Mouse (Mus musculus) CH12.LX (cell line): ENCODE data around the gene Snx11. TPM values are rescaled to one million over a fixed set of nuclear protein-coding genes. Genes with fewer than 3 reads are reported as not detected.

Source experiments
- DNase-seq: peaks from one replicate; pipeline ENCODE4 v3.0.0-alpha.2; 2013; ENCODE audit errors: extremely low read depth
- H3K27ac ChIP-seq: 2 replicates; pipeline ENCODE4 v1.5.1; 2012; ENCODE audit warnings: low read depth, mild to moderate bottlenecking, control low read depth, moderate library complexity; ENCODE audit not compliant: insufficient read depth
- H3K27me3 ChIP-seq: replicated peaks from 2 replicates; pipeline ENCODE3; 2012; ENCODE audit warnings: inconsistent platforms
- H3K36me3 ChIP-seq, 2 experiments: replicated peaks in 1 of 2; 2 replicates each; pipeline versions ENCODE3 to v1.6.1; 2012; ENCODE audit warnings: inconsistent platforms in 1 of 2, low read length in 1 of 2, mild to moderate bottlenecking in 1 of 2, mixed read lengths in 1 of 2, moderate library complexity in 1 of 2; ENCODE audit not compliant: control insufficient read depth in 1 of 2, insufficient read depth in 1 of 2
- H3K4me1 ChIP-seq, 2 experiments: 2 replicates each; pipeline ENCODE4 v1.6.1; 2012; ENCODE audit warnings: inconsistent platforms in 1 of 2, moderate library complexity in 1 of 2; ENCODE audit not compliant: insufficient read depth in 2 of 2, control insufficient read depth in 1 of 2
- H3K4me2 ChIP-seq: 2 replicates; pipeline ENCODE4 v1.6.1; 2012; ENCODE audit warnings: low read depth, mild to moderate bottlenecking, control low read depth; ENCODE audit not compliant: poor library complexity, insufficient read depth, severe bottlenecking
- H3K4me3 ChIP-seq, 3 experiments: fragments of 150-350 bp in 1 of 3; sonication (generic) in 1 of 3; replicated peaks in 1 of 3; 2 replicates each; pipeline versions ENCODE3 to v1.5.1; 2011 to 2012; ENCODE audit warnings: low read depth in 2 of 3, low read length in 2 of 3, mild to moderate bottlenecking in 2 of 3, moderate library complexity in 2 of 3, control low read depth in 1 of 3, improper control_type of control experiment in 1 of 3, inconsistent platforms in 1 of 3, mixed read lengths in 1 of 3; ENCODE audit not compliant: poor library complexity in 1 of 3
- H3K79me2 ChIP-seq: replicated peaks from 2 replicates; pipeline ENCODE4 v1.6.1; 2012; ENCODE audit warnings: mild to moderate bottlenecking, moderate library complexity; ENCODE audit not compliant: control insufficient read depth, poor library complexity, insufficient read depth, severe bottlenecking; ENCODE audit errors: extremely low read depth
- H3K9ac ChIP-seq: 2 replicates; pipeline ENCODE4 v1.6.1; 2012; ENCODE audit warnings: low read depth, mild to moderate bottlenecking, control low read depth, moderate library complexity; ENCODE audit not compliant: insufficient read depth
- H3K9me3 ChIP-seq: replicated peaks from 2 replicates; pipeline ENCODE3; 2012; ENCODE audit warnings: low read length, inconsistent platforms, mixed read lengths
- CHD1 ChIP-seq: IDR thresholded peaks from 2 replicates; pipeline ENCODE4 v1.6.1; 2012; ENCODE audit warnings: low read depth, low read length, improper control_type of control experiment, inconsistent platforms
- CHD2 ChIP-seq: IDR thresholded peaks from 2 replicates; pipeline ENCODE4 v1.6.1; 2011; ENCODE audit warnings: low read length, improper control_type of control experiment
- CTCF ChIP-seq, 2 experiments: IDR thresholded peaks in 1 of 2; conservative IDR thresholded peaks in 1 of 2; 2 replicates each; pipeline ENCODE4 v1.5.1; 2011 to 2012; ENCODE audit warnings: low read depth in 2 of 2, low read length in 2 of 2, improper control_type of control experiment in 1 of 2, inconsistent platforms in 1 of 2, mild to moderate bottlenecking in 1 of 2, moderate library complexity in 1 of 2
- ETS1 ChIP-seq: conservative IDR thresholded peaks from 2 replicates; pipeline ENCODE4 v1.6.1; 2012; ENCODE audit warnings: low read depth, mild to moderate bottlenecking, inconsistent platforms, low read length, improper control_type of control experiment, moderate library complexity
- GABPA ChIP-seq: IDR thresholded peaks from 2 replicates; pipeline ENCODE4 v1.6.1; 2012; ENCODE audit warnings: low read depth, low read length, improper control_type of control experiment, inconsistent platforms; ENCODE audit not compliant: insufficient replicate concordance
- IRF4 ChIP-seq: IDR thresholded peaks from 2 replicates; pipeline ENCODE4 v1.6.1; 2014; ENCODE audit warnings: low read depth, mild to moderate bottlenecking, inconsistent platforms, low read length, improper control_type of control experiment
- JUN ChIP-seq: IDR thresholded peaks from 2 replicates; pipeline ENCODE4 v1.6.1; 2011; ENCODE audit warnings: low read depth, mild to moderate bottlenecking, low read length, improper control_type of control experiment, moderate library complexity; ENCODE audit not compliant: insufficient read depth
- JUND ChIP-seq: conservative IDR thresholded peaks from 2 replicates; pipeline ENCODE4 v1.6.1; 2011; ENCODE audit warnings: low read depth, low read length, improper control_type of control experiment
- MAFK ChIP-seq: IDR thresholded peaks from 2 replicates; pipeline ENCODE4 v1.6.1; 2011; ENCODE audit warnings: low read length, improper control_type of control experiment; ENCODE audit not compliant: insufficient replicate concordance
- MAX ChIP-seq: IDR thresholded peaks from 2 replicates; pipeline ENCODE4 v1.6.1; 2011; ENCODE audit warnings: low read length, improper control_type of control experiment
- MXI1 ChIP-seq: IDR thresholded peaks from 2 replicates; pipeline ENCODE4 v1.6.1; 2011; ENCODE audit warnings: mild to moderate bottlenecking, low read depth, low read length, improper control_type of control experiment
- PAX5 ChIP-seq: IDR thresholded peaks from 2 replicates; pipeline ENCODE4 v1.6.1; 2012; ENCODE audit warnings: low read length, inconsistent platforms, mixed read lengths
- POLR2A ChIP-seq: IDR thresholded peaks from 2 replicates; pipeline ENCODE4 v1.6.1; 2011; ENCODE audit warnings: low read depth, mild to moderate bottlenecking, improper control_type of control experiment, low read length
- TBP ChIP-seq: conservative IDR thresholded peaks from 2 replicates; pipeline ENCODE4 v1.6.1; 2011; ENCODE audit warnings: low read depth, low read length, improper control_type of control experiment
- TCF12 ChIP-seq: IDR thresholded peaks from 2 replicates; pipeline ENCODE4 v1.6.1; 2014; ENCODE audit warnings: low read depth, mild to moderate bottlenecking, inconsistent platforms, low read length, improper control_type of control experiment
- USF1 ChIP-seq: IDR thresholded peaks from 2 replicates; pipeline ENCODE4 v1.6.1; 2014; ENCODE audit warnings: low read depth, mild to moderate bottlenecking, inconsistent platforms, low read length, improper control_type of control experiment
- ZC3H11A ChIP-seq: IDR thresholded peaks from 2 replicates; pipeline ENCODE4 v1.6.1; 2012; ENCODE audit warnings: low read depth, mild to moderate bottlenecking, inconsistent platforms, low read length, improper control_type of control experiment
- ZKSCAN1 ChIP-seq: IDR thresholded peaks from 2 replicates; pipeline ENCODE4 v1.6.1; 2012; ENCODE audit warnings: low read depth, inconsistent platforms, low read length, improper control_type of control experiment, borderline replicate concordance
- ZNF384 ChIP-seq: IDR thresholded peaks from 2 replicates; pipeline ENCODE4 v1.6.1; 2012; ENCODE audit warnings: low read depth, low read length, improper control_type of control experiment, inconsistent platforms
- dilution Hi-C: fragments of 300-500 bp; cut with MboI; formaldehyde crosslinking; loops from 2 replicates; pipeline ENCODE4 v1.14.3; 2020; ENCODE audit warnings: low sequenced_read_pairs; ENCODE audit not compliant: extremely low pct_unique_long_range_greater_than_20kb, extremely low pct_ligation_motif_present
- in situ Hi-C: fragments of 300-500 bp; cut with MboI; formaldehyde crosslinking; loops from 3 replicates; pipeline ENCODE4 v1.14.3; 2019; ENCODE audit warnings: low sequenced_read_pairs, low pct_ligation_motif_present, low pct_unique_long_range_greater_than_20kb, mixed read lengths
- polyA plus RNA-seq: library from polyadenylated mRNA; unstranded; fragments of >175 nt; gene quantifications from 2 replicates; pipeline ENCODE4 v1.2.1, GENCODE M21; 2012; ENCODE audit warnings: low read depth; ENCODE audit not compliant: insufficient read length
- total RNA-seq, 2 experiments: library from RNA; depleted of rRNA; stranded (reverse); fragments of 300-350 nt in 1 of 2; fragments of >200 nt in 1 of 2; gene quantifications; 2 replicates each; pipeline ENCODE4 v1.2.3; 2012 to 2014

Gene Snx11
- total and polyA plus RNA-seq, 3 experiments = 153 to 244 (median 217) TPM

DNA sequence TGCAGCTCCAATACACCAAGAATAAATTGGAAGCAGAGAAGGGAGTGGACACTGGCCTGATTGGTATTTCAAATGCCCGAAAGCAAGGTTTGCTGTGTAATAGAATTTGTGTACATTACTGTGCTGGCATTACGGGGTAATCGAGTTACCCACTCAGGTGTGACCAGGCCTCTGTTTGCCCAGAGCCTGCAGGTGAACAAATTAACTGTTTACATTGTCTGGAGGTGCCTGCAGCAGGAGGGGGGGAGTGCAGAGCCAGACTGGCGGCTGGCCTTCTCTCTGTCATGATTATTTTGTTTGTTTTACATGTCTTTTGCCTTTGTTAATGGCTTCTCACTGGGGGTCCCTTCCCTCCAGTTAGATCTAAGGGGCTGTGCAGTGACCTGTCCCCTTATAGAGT lies 44.7 kb downstream of the Snx11 start:
- H3K4me2 ChIP-seq = no peak overlapping the region
- no peaks in the 10 kb centered on the region for H3K79me2 ChIP-seq
- in situ Hi-C loops (no loop called here), dilution Hi-C loops (no loop called here)
- H3K4me1 ChIP-seq = peaks cover 0 to 8% of the 10 kb centered on the region in 2 experiments; a peak in 1 of 4 replicates
- no peaks in the 10 kb centered on the region for H3K36me3 ChIP-seq
- no peak overlapping the region for H3K4me3 ChIP-seq
- H3K27ac ChIP-seq = no peak overlapping the region
- no peaks in the 10 kb centered on the region for H3K9me3 ChIP-seq
- DNase-seq = no peak
- TF ChIP-seq PAX5 (no peak), MAX (no peak)
- no peak overlapping the region for H3K9ac ChIP-seq
- peaks cover 14% of the 10 kb centered on the region for H3K27me3 ChIP-seq

DNA sequence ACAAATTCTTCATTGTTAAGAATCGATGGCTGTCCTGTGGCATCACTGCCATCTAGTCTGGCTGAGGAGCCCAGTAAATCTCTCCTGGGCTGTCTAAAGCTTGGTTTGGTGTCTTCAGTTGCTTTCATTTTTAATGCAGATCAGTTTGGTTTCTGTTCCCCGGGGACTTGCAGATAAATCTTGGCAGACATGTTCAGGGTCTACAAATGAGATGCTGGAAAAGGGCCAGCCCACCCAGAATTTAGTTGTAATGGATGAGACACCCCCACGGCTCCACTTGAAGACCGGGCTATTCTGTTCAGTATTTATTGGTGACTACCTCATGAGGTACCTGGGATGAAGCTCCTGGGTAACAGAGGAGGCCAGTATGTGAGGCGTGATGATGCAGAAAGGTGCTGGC lies 47.0 kb downstream of the Snx11 start:
- Histone ChIP-seq H3K27me3 (peaks cover 24% of the 10 kb centered on the region), H3K36me3 (no peaks in the 10 kb centered on the region), H3K79me2 (no peaks in the 10 kb centered on the region), H3K9me3 (no peaks in the 10 kb centered on the region), H3K4me3 (no peak overlapping the region), H3K9ac (peak overlapping the region; percentile 23; the same call in 1 of the 2 replicates), H3K27ac (no peak overlapping the region), H3K4me2 (peak overlapping the region; percentile 48), H3K4me1 (peaks cover 0 to 8% of the 10 kb centered on the region in 2 experiments; a peak in 1 of 4 replicates)
- dilution Hi-C loops = no loop called here
- no peak for DNase-seq
- in situ Hi-C loops = no loop called here
- no peak for TF ChIP-seq ZC3H11A
- no peak for TF ChIP-seq GABPA
- no peak for TF ChIP-seq JUN
- no peak for TF ChIP-seq CHD1
- TF ChIP-seq ZNF384 = no peak
- no peak for TF ChIP-seq CTCF (conservative IDR thresholded peaks at IDR 0.05 in 1 of 2, IDR thresholded peaks at IDR 0.05 in 1 of 2; ENCODE audit: low read depth in 2 of 2, low read length in 2 of 2)
- no peak for TF ChIP-seq USF1
- no peak for TF ChIP-seq IRF4
- no peak for TF ChIP-seq TCF12
- TF ChIP-seq MXI1 = no peak
- no peak for TF ChIP-seq MAFK
- TF ChIP-seq TBP = no peak
- no peak for TF ChIP-seq ETS1
- no peak for TF ChIP-seq JUND
- no peak for TF ChIP-seq POLR2A
- no peak for TF ChIP-seq ZKSCAN1
- no peak for TF ChIP-seq CHD2
